Mouse (Mus musculus) spleen, adult 2 months (tissue): ENCODE results near the gene Nfat5. TPM values are rescaled to one million over a fixed set of nuclear protein-coding genes. Genes with fewer than 3 reads are reported as not detected.

Experiments
- DNase-seq, 2 experiments: peaks; one replicate each; pipeline versions ENCODE4 v3.0.0 to v3.0.0-alpha.2; 2012 to 2021; ENCODE audit warnings: low spot score in 2 of 2, low read depth in 1 of 2
- H3K27ac ChIP-seq: fragments of 200-500 bp; 2 replicates; pipeline ENCODE4 v1.5.1; 2012; ENCODE audit warnings: low read length, inconsistent platforms; ENCODE audit not compliant: insufficient read depth
- H3K27me3 ChIP-seq: fragments of 200-500 bp; 2 replicates; pipeline ENCODE4 v1.6.1; 2012; ENCODE audit warnings: mild to moderate bottlenecking, moderate library complexity, low read length, inconsistent platforms; ENCODE audit not compliant: control insufficient read depth, insufficient read depth
- H3K36me3 ChIP-seq: fragments of 200-500 bp; 2 replicates; pipeline ENCODE4 v1.6.1; 2012; ENCODE audit warnings: mild to moderate bottlenecking, low read length, inconsistent platforms; ENCODE audit not compliant: control insufficient read depth, insufficient read depth
- H3K4me1 ChIP-seq: fragments of 200-500 bp; 2 replicates; pipeline ENCODE4 v1.6.1; 2011; ENCODE audit warnings: inconsistent platforms; ENCODE audit not compliant: control insufficient read depth, insufficient read depth, insufficient read length
- H3K4me3 ChIP-seq: fragments of 200-500 bp; 2 replicates; pipeline ENCODE4 v1.5.1; 2011; ENCODE audit warnings: mild to moderate bottlenecking, inconsistent platforms; ENCODE audit not compliant: insufficient read depth, insufficient read length; ENCODE audit errors: extremely low read depth
- CTCF ChIP-seq: fragments of 200-500 bp; IDR thresholded peaks from 2 replicates; pipeline ENCODE4 v1.5.1; 2011; ENCODE audit warnings: mild to moderate bottlenecking, inconsistent platforms; ENCODE audit not compliant: insufficient read depth, insufficient read length, insufficient replicate concordance; ENCODE audit errors: extremely low read depth
- POLR2A ChIP-seq: fragments of 200-500 bp; IDR thresholded peaks from 2 replicates; pipeline ENCODE4 v1.6.1; 2011; ENCODE audit warnings: low read depth, low read length, inconsistent platforms
- WGBS: fragments of 180-500 bp; shearing (Covaris S2); methylation state at CpG from one replicate; pipeline ENCODE4 v1.1.7; 2018; 5-methylcytosine and 5-hydroxymethylcytosine counted together
- polyA plus RNA-seq: library from polyadenylated mRNA; depleted of rRNA; stranded (reverse); fragments of >200 nt; gene quantifications from 2 replicates; pipeline ENCODE4 v1.2.3, GENCODE M21; 2012

Gene Nfat5
- polyA plus RNA-seq, 1 experiment: 14.4 TPM

- 34% methylated on average over 4 of the region's 4 CpGs for WGBS
- peak in 1 of 2 experiments; percentile 41 for DNase-seq
- no peak overlapping the region for H3K4me3 ChIP-seq
- H3K36me3 ChIP-seq: no peaks in the 10 kb centered on the region
- H3K27me3 ChIP-seq: no peaks in the 10 kb centered on the region
- H3K27ac ChIP-seq: peak overlapping the region; percentile 93
- TF ChIP-seq POLR2A (no peak), CTCF (no peak)
- H3K4me1 ChIP-seq: peaks cover 17% of the 10 kb centered on the region
Measured at GRCm38 (mm10) chr8:107291171-107291601, 2.1 kb upstream of the Nfat5 start.

- peak in 1 of 2 experiments; percentile 12 for DNase-seq
- no peaks in the 10 kb centered on the region for H3K36me3 ChIP-seq
- no peaks in the 10 kb centered on the region for H3K27me3 ChIP-seq
Measured at GRCm38 (mm10) chr8:107292119-107292927, 947 bp upstream of the Nfat5 start.

GRCm38 (mm10) chr8:107293641-107294628, 665 bp downstream of the Nfat5 start:
- Histone ChIP-seq H3K36me3 (no peaks in the 10 kb centered on the region), H3K27me3 (no peaks in the 10 kb centered on the region), H3K27ac (peak overlapping the region; percentile 92), H3K4me1 (peaks cover 17% of the 10 kb centered on the region), H3K4me3 (peak overlapping the region; percentile 78)
- 2% methylated on average over 72 of the region's 98 CpGs for WGBS
- no peak for TF ChIP-seq CTCF
- TF ChIP-seq POLR2A: no peak
- DNase-seq: peak in 1 of 2 experiments; percentile 26

More at GRCm38 (mm10) chr8:107292119-107292927, 947 bp upstream of the Nfat5 start:
- H3K4me3 ChIP-seq: peak overlapping the region; percentile 78
- peaks cover 17% of the 10 kb centered on the region for H3K4me1 ChIP-seq
- WGBS: 52% methylated on average over 18 of the region's 18 CpGs
- TF ChIP-seq CTCF: no peak
- TF ChIP-seq POLR2A: no peak
- peak overlapping the region; percentile 93 for H3K27ac ChIP-seq

GRCm38 (mm10) chr8:107295450-107295849, 2.2 kb downstream of the Nfat5 start:
- Histone ChIP-seq H3K27ac (no peak overlapping the region), H3K27me3 (no peaks in the 10 kb centered on the region), H3K4me3 (no peak overlapping the region), H3K36me3 (no peaks in the 10 kb centered on the region), H3K4me1 (peaks cover 17% of the 10 kb centered on the region)
- DNase-seq: no peak
- TF ChIP-seq CTCF: no peak
- TF ChIP-seq POLR2A: no peak
- WGBS: 92% methylated on average over 1 of the region's 1 CpGs

- Histone ChIP-seq H3K4me1 (no peaks in the 10 kb centered on the region), H3K4me3 (no peak overlapping the region), H3K27ac (no peak overlapping the region), H3K36me3 (no peaks in the 10 kb centered on the region), H3K27me3 (no peaks in the 10 kb centered on the region)
- TF ChIP-seq POLR2A (no peak), CTCF (no peak)
- no peak for DNase-seq
Measured at GRCm38 (mm10) chr8:107311876-107312275, 18.6 kb downstream of the Nfat5 start.

GRCm38 (mm10) chr8:107324142-107324541, 30.9 kb downstream of the Nfat5 start:
- no peaks in the 10 kb centered on the region for H3K4me1 ChIP-seq
- no peak overlapping the region for H3K4me3 ChIP-seq
- 0% methylated on average over 1 of the region's 1 CpGs for WGBS

More at GRCm38 (mm10) chr8:107324142-107324541, 30.9 kb downstream of the Nfat5 start:
- DNase-seq: peak; percentile 68 to 72
- Histone ChIP-seq H3K27me3 (no peaks in the 10 kb centered on the region), H3K36me3 (no peaks in the 10 kb centered on the region), H3K27ac (no peak overlapping the region)
- TF ChIP-seq CTCF: peak; percentile 92; the same call in 1 of the 2 replicates
- no peak for TF ChIP-seq POLR2A
